Mouse (Mus musculus) splenic B cell, adult 2 months (primary cell): ENCODE measurements around the gene Bmp10.
"Not testable (repeated sequence)": the region's sequence is repeated elsewhere in the genome, so short reads cannot be mapped to it uniquely, and the experiment has no call there.

Source experiments
- DNase-seq: peaks from one replicate; pipeline ENCODE4 v3.0.0-alpha.2; 2011; ENCODE audit warnings: low read depth, low spot score
- H3K27me3 ChIP-seq: 2 replicates; pipeline ENCODE4 v1.6.1; 2012; ENCODE audit warnings: mild to moderate bottlenecking, low read length, moderate library complexity, mixed read lengths; ENCODE audit not compliant: control insufficient read depth, poor library complexity, insufficient read depth, severe bottlenecking
- H3K36me3 ChIP-seq: 2 replicates; pipeline ENCODE4 v1.6.1; 2012; ENCODE audit warnings: mild to moderate bottlenecking, low read length, moderate library complexity, mixed read lengths; ENCODE audit not compliant: control insufficient read depth, poor library complexity, insufficient read depth, severe bottlenecking

The Bmp10 gene

GRCm38 (mm10) chr6:87424037-87424816 lies 4.6 kb upstream of the Bmp10 start:
- H3K36me3 ChIP-seq, result no peaks in the 10 kb centered on the region
- no peaks in the 10 kb centered on the region for H3K27me3 ChIP-seq
- no peak for DNase-seq

- Histone ChIP-seq H3K36me3 (no peaks in the 10 kb centered on the region), H3K27me3 (no peaks in the 10 kb centered on the region)
- DNase-seq, result no peak
Measured at GRCm38 (mm10) chr6:87426954-87427353, 1.8 kb upstream of the Bmp10 start.

DNA sequence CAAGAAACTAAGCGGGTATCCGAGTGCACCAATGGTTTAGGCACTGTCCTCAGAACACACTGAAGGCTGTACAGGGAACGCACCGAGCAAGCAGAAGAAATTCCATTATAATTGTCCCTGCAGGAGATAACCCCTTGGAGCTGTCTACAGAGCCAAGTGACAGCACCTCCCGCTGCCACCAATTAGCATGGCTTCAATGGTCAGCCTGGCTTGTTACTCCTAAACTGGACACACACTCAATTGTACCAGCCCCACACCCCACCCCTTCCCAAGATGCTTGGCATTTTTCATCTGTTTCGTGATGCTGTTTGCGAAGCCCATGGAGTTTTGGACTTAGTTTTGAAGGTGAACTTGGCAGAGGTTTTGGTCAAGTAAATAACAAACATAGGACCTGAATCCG lies 1.2 kb upstream of the Bmp10 start:
- no peak for DNase-seq
- Histone ChIP-seq H3K36me3 (no peaks in the 10 kb centered on the region), H3K27me3 (no peaks in the 10 kb centered on the region)

- Histone ChIP-seq H3K36me3 (no peaks in the 10 kb centered on the region), H3K27me3 (no peaks in the 10 kb centered on the region)
- DNase-seq, result no peak
Measured at GRCm38 (mm10) chr6:87435791-87436190, 7.0 kb downstream of the Bmp10 start.

DNA sequence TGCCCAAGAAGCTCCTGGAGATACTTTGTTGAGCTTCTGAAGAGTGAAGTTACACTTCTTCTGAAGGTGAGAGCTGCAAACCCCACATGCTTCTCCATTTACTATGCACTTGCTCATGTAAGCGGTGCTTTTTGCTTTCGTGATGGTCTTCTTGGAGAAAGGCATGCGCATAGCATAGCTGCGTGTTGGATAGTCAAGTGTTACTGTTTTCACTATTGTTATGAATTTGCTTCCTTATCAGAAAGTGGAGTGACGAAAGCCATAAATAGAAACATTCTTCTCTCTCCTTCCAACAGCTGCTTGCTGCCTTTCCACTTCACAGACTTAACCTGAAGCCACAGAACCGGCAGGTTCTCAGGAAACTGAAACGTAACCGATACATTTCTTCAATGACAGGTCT lies 8.0 kb downstream of the Bmp10 start:
- Histone ChIP-seq H3K36me3 (no peaks in the 10 kb centered on the region), H3K27me3 (no peaks in the 10 kb centered on the region)
- no peak for DNase-seq

- no peak for DNase-seq
- Histone ChIP-seq H3K36me3 (no peaks in the 10 kb centered on the region), H3K27me3 (no peaks in the 10 kb centered on the region)
Measured at GRCm38 (mm10) chr6:87443253-87443652, 14.5 kb downstream of the Bmp10 start.

DNA sequence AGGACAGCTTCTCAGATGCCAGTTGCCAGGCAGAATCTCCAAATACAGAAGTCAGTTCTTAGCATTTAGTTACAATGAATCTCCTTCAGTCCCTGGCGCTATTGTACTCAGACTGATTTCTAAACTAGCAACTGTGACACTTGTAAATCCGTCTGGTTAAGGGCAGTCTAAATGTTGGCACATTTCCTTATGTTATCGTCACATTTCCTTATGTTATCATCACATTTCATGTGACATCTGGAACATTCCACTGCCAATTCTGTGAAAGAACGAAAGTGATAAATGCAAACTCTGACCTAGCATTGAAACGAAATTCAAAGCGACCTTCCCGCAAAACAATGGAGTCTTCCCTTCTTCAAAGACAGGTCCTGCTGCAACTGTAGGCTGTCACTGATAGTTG lies 16.4 kb downstream of the Bmp10 start:
- H3K36me3 ChIP-seq, result no peaks in the 10 kb centered on the region
- no peak for DNase-seq
- H3K27me3 ChIP-seq, result no peaks in the 10 kb centered on the region

GRCm38 (mm10) chr6:87447217-87447616 lies 18.4 kb downstream of the Bmp10 start:
- no peaks in the 10 kb centered on the region for H3K27me3 ChIP-seq
- peak; percentile 40 for DNase-seq
- H3K36me3 ChIP-seq, result no peaks in the 10 kb centered on the region

GRCm38 (mm10) chr6:87449534-87449933 lies 20.7 kb downstream of the Bmp10 start:
- H3K36me3 ChIP-seq, result no peaks in the 10 kb centered on the region
- DNase-seq, result no peak
- no peaks in the 10 kb centered on the region for H3K27me3 ChIP-seq

GRCm38 (mm10) chr6:87451016-87451415 lies 22.2 kb downstream of the Bmp10 start:
- Histone ChIP-seq H3K36me3 (no peaks in the 10 kb centered on the region), H3K27me3 (no peaks in the 10 kb centered on the region)
- DNase-seq, result peak; percentile 49

- no peak for DNase-seq
- Histone ChIP-seq H3K36me3 (peaks cover 2% of the 10 kb centered on the region; the same call in 1 of the 2 replicates), H3K27me3 (no peaks in the 10 kb centered on the region)
Measured at GRCm38 (mm10) chr6:87451771-87452170, 23.0 kb downstream of the Bmp10 start.

- H3K36me3 ChIP-seq, result peaks cover 6% of the 10 kb centered on the region
- no peak for DNase-seq
- no peaks in the 10 kb centered on the region for H3K27me3 ChIP-seq
Measured at GRCm38 (mm10) chr6:87455507-87455906, 26.7 kb downstream of the Bmp10 start.

DNA sequence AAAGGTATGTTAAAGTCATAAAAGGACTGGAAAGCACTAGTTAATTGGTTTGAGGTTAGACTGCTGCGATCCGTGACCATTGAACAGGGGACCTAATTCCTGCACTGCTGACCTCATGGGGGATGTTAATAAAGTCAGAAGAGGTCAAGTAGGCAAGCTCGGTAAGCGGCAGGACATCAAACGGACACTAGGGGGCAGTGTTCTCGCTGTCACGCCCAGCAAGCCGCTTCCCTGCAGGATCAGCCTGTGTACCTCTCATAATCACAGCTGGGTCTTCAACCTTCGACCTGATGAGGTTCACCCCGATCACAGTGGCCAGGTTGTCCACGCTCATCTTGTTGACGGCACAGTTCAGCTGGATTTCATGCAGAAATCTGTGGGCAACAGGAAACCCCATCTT lies 37.4 kb downstream of the Bmp10 start:
- no peaks in the 10 kb centered on the region for H3K27me3 ChIP-seq
- peaks cover 41% of the 10 kb centered on the region for H3K36me3 ChIP-seq
- peak; percentile 84 for DNase-seq

GRCm38 (mm10) chr6:87467373-87467772 lies 38.6 kb downstream of the Bmp10 start:
- no peaks in the 10 kb centered on the region for H3K27me3 ChIP-seq
- no peak for DNase-seq

GRCm38 (mm10) chr6:87468372-87468771 lies 39.6 kb downstream of the Bmp10 start:
- Histone ChIP-seq H3K36me3 (peaks cover 34% of the 10 kb centered on the region), H3K27me3 (no peaks in the 10 kb centered on the region)
- no peak for DNase-seq

More at GRCm38 (mm10) chr6:87467373-87467772, 38.6 kb downstream of the Bmp10 start:
- peaks cover 38% of the 10 kb centered on the region for H3K36me3 ChIP-seq

GRCm38 (mm10) chr6:87470098-87470497 lies 41.3 kb downstream of the Bmp10 start:
- H3K36me3 ChIP-seq, result peaks cover 34% of the 10 kb centered on the region
- not testable (repeated sequence) for DNase-seq, H3K27me3 ChIP-seq
